Mouse (Mus musculus): ENCODE measurements around the gene D630039A03Rik. TPM values are rescaled to one million over a fixed set of nuclear protein-coding genes. Genes with fewer than 3 reads are reported as not detected.

The D630039A03Rik gene
- polyA plus RNA-seq, 1 experiment from 2014 or later, result 0.20 TPM

DNA sequence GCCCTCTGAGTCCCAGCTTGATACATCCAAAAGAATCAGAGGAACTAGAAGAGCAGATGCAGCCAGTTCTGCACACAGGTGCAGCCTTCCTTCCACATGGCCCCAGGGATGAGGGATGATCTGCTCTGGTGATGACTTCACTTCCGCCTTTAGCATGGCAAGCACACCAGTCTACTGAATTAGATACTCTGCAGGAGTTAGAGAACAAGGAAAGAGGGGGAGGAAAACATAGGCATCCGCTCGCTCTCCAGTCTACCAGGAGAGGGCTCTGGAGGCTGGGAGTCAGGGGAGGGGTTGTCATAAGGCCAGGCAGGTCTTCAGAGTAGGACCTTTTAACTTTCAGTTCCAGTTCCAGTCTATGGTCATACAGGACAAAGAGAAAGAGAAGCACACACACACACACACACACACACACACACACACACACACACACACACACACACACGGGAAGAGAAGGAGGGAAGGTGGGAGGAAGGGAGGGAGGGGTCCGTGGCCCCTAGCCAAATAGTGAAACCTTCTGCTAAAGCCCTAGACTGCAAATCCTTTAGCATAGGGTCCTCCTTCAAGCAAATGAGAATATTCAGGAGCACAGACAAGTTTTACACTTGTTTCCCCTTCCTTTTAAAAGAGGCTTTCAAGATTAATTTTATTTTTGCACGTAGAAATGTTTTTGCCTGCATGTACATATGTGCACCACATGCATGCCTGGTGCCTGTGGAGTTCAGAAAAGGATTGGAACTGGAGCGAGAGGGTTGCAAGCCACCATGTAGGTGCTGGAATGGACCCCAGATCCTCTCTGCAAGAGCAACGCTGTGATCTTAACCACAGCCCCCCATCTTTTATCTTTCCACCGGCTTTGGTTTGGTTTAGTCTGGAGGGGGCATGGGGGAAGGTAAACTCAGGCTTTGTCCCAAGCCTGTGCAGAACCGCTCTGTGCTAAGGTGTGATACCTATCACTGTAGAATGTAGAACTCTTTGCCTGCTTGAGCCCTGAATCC is 1.6 kb downstream of the D630039A03Rik start:
- no peak overlapping the region for H3K27ac ChIP-seq (replicated peaks in 1 of 2; ENCODE audit: control insufficient read depth in 1 of 2, insufficient read depth in 1 of 2, low read depth in 2 of 2, low read length in 2 of 2)
- H3K4me3 ChIP-seq (ENCODE audit: control insufficient read depth in 1 of 2, insufficient read depth in 1 of 2, low read depth in 1 of 2, low read length in 2 of 2), result no peak overlapping the region
- H3K9ac ChIP-seq (ENCODE audit: low read length), result no peak overlapping the region
- no peak for ATAC-seq (ENCODE audit: insufficient number of reproducible peaks, insufficient read depth, low FRiP score, low read depth)
- peaks cover 14 to 17% of the 10 kb centered on the region in 2 experiments for H3K4me1 ChIP-seq (ENCODE audit: control insufficient read depth in 2 of 2, insufficient read depth in 2 of 2, low read length in 2 of 2)
- no peaks in the 10 kb centered on the region for H3K27me3 ChIP-seq (ENCODE audit: control insufficient read depth, insufficient read depth, low read length)
- 65% methylated on average over 10 of the region's 10 CpGs for WGBS
- H3K4me2 ChIP-seq (ENCODE audit: low read length), result no peak overlapping the region
- no peaks in the 10 kb centered on the region for H3K36me3 ChIP-seq (ENCODE audit: control insufficient read depth, insufficient read depth, low read length)
- H3K9me3 ChIP-seq (ENCODE audit: control insufficient read depth, low read length), result peaks cover 5% of the 10 kb centered on the region; the same call in 1 of the 2 replicates

DNA sequence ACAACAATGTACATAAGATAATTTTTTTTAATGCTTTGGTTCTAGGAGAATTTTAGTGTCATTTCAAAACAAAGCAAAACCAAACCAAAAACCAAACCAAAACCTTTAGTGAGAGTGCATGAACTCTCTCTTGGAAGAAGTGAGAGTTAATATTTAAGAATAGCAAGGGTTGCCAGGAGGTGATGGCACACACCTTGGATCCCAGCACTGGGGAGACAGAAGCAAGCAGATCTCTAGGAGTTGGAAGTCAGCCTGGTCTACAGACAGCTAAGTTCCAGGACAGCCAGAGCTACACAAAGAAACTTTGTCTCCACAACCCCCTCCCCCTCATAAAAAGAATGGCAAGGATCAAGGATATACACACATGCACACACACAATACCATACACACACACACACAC is 3.1 kb downstream of the D630039A03Rik start:
- no peak overlapping the region for H3K9ac ChIP-seq (ENCODE audit: low read length)
- no peak for ATAC-seq (ENCODE audit: insufficient number of reproducible peaks, insufficient read depth, low FRiP score, low read depth)
- peaks cover 5% of the 10 kb centered on the region; the same call in 1 of the 2 replicates for H3K9me3 ChIP-seq (ENCODE audit: control insufficient read depth, low read length)
- no peaks in the 10 kb centered on the region for H3K27me3 ChIP-seq (ENCODE audit: control insufficient read depth, insufficient read depth, low read length)
- no peaks in the 10 kb centered on the region for H3K36me3 ChIP-seq (ENCODE audit: control insufficient read depth, insufficient read depth, low read length)
- no peak overlapping the region for H3K27ac ChIP-seq (replicated peaks in 1 of 2; ENCODE audit: control insufficient read depth in 1 of 2, insufficient read depth in 1 of 2, low read depth in 2 of 2, low read length in 2 of 2)
- H3K4me1 ChIP-seq (ENCODE audit: control insufficient read depth in 2 of 2, insufficient read depth in 2 of 2, low read length in 2 of 2), result peaks cover 14 to 17% of the 10 kb centered on the region in 2 experiments
- H3K4me3 ChIP-seq (ENCODE audit: control insufficient read depth in 1 of 2, insufficient read depth in 1 of 2, low read depth in 1 of 2, low read length in 2 of 2), result no peak overlapping the region
- no peak overlapping the region for H3K4me2 ChIP-seq (ENCODE audit: low read length)

DNA sequence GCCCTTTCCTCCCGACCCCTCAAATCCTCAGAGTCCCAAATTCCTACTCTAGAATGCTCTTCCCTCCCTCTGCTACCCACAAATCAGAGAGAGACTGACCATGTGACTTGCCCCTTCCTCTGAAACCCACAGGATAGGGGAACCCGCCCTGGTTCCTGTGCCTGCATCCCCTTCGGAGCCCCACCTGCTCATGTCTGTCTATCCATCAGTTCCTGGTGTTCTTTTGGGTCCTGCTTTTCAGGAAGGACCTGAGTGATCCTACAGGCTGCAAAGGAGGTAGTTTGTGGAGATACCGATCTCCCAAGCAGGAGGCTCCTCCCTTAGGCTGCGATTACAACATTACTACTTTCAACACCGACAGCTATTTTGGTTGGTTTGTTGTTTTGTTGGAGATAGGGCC is 7.2 kb downstream of the D630039A03Rik start:
- Histone ChIP-seq H3K27ac (replicated peaks in 1 of 2; ENCODE audit: control insufficient read depth in 1 of 2, insufficient read depth in 1 of 2, low read depth in 2 of 2, low read length in 2 of 2) (no peak overlapping the region), H3K36me3 (ENCODE audit: control insufficient read depth, insufficient read depth, low read length) (no peaks in the 10 kb centered on the region), H3K9me3 (ENCODE audit: control insufficient read depth, low read length) (peaks cover 5% of the 10 kb centered on the region; the same call in 1 of the 2 replicates), H3K4me2 (ENCODE audit: low read length) (no peak overlapping the region), H3K4me1 (ENCODE audit: control insufficient read depth in 2 of 2, insufficient read depth in 2 of 2, low read length in 2 of 2) (peaks cover under 1 to 3% of the 10 kb centered on the region in 2 experiments; a peak in 3 of 4 replicates), H3K27me3 (ENCODE audit: control insufficient read depth, insufficient read depth, low read length) (no peaks in the 10 kb centered on the region), H3K9ac (ENCODE audit: low read length) (no peak overlapping the region), H3K4me3 (ENCODE audit: control insufficient read depth in 1 of 2, insufficient read depth in 1 of 2, low read depth in 1 of 2, low read length in 2 of 2) (no peak overlapping the region)
- ATAC-seq (ENCODE audit: insufficient number of reproducible peaks, insufficient read depth, low FRiP score, low read depth), result no peak
- 53% methylated on average over 6 of the region's 6 CpGs for WGBS

DNA sequence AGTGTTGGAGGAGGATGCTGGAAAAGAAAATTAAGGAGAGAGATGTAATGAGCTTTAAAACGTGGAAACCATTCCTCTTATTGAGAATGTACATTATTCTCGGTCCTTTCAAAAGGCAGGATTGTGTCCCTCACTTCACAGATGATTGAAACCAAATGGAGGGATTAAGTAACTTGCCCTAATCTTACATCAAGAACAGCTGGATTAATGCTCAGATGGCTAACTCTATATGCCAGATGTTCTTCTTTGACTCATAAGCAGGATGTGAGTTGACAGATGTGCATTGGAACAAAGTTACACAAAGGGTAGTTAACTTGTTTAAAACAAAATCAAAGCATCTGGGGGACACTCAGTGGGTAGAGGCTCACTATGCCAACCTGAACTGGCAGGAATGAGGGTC is 9.4 kb downstream of the D630039A03Rik start:
- Histone ChIP-seq H3K27ac (replicated peaks in 1 of 2; ENCODE audit: control insufficient read depth in 1 of 2, insufficient read depth in 1 of 2, low read depth in 2 of 2, low read length in 2 of 2) (no peak overlapping the region), H3K4me2 (ENCODE audit: low read length) (no peak overlapping the region), H3K9ac (ENCODE audit: low read length) (no peak overlapping the region), H3K4me1 (ENCODE audit: control insufficient read depth in 2 of 2, insufficient read depth in 2 of 2, low read length in 2 of 2) (peaks cover 2 to 4% of the 10 kb centered on the region in 2 experiments; a peak in 3 of 4 replicates), H3K9me3 (ENCODE audit: control insufficient read depth, low read length) (no peaks in the 10 kb centered on the region), H3K4me3 (ENCODE audit: control insufficient read depth in 1 of 2, insufficient read depth in 1 of 2, low read depth in 1 of 2, low read length in 2 of 2) (no peak overlapping the region), H3K36me3 (ENCODE audit: control insufficient read depth, insufficient read depth, low read length) (no peaks in the 10 kb centered on the region), H3K27me3 (ENCODE audit: control insufficient read depth, insufficient read depth, low read length) (no peaks in the 10 kb centered on the region)
- ATAC-seq (ENCODE audit: insufficient number of reproducible peaks, insufficient read depth, low FRiP score, low read depth), result no peak
- WGBS, result 51% methylated on average over 2 of the region's 2 CpGs

DNA sequence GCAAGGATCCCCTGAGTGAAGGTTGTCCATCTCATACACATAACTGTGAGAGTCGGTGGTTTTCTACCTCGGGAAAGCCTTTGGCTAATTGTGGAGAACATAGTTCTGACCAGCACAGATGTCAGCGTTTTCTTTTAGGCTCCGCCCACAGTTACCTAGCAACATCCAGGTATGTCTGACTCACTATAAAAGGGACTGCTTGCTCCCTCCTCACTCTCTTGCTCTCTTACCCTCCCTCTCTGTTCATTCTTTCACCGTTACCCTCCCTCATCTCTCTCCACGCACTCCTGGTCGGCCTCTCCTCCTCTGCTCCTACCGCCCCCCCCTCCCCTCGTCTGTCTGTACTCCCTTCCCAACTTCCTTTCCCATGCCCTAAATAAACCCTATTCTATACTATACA is 11.5 kb downstream of the D630039A03Rik start:
- no peak overlapping the region for H3K4me2 ChIP-seq (ENCODE audit: low read length)
- H3K27me3 ChIP-seq (ENCODE audit: control insufficient read depth, insufficient read depth, low read length), result no peaks in the 10 kb centered on the region
- no peak for ATAC-seq (ENCODE audit: insufficient number of reproducible peaks, insufficient read depth, low FRiP score, low read depth)
- no peaks in the 10 kb centered on the region for H3K9me3 ChIP-seq (ENCODE audit: control insufficient read depth, low read length)
- WGBS, result 30% methylated on average over 9 of the region's 9 CpGs
- no peaks in the 10 kb centered on the region for H3K36me3 ChIP-seq (ENCODE audit: control insufficient read depth, insufficient read depth, low read length)
- H3K27ac ChIP-seq (replicated peaks in 1 of 2; ENCODE audit: control insufficient read depth in 1 of 2, insufficient read depth in 1 of 2, low read depth in 2 of 2, low read length in 2 of 2), result no peak overlapping the region
- no peak overlapping the region for H3K4me3 ChIP-seq (ENCODE audit: control insufficient read depth in 1 of 2, insufficient read depth in 1 of 2, low read depth in 1 of 2, low read length in 2 of 2)
- no peak overlapping the region for H3K9ac ChIP-seq (ENCODE audit: low read length)
- H3K4me1 ChIP-seq (ENCODE audit: control insufficient read depth in 2 of 2, insufficient read depth in 2 of 2, low read length in 2 of 2), result peaks cover 2 to 4% of the 10 kb centered on the region in 2 experiments; a peak in 3 of 4 replicates

DNA sequence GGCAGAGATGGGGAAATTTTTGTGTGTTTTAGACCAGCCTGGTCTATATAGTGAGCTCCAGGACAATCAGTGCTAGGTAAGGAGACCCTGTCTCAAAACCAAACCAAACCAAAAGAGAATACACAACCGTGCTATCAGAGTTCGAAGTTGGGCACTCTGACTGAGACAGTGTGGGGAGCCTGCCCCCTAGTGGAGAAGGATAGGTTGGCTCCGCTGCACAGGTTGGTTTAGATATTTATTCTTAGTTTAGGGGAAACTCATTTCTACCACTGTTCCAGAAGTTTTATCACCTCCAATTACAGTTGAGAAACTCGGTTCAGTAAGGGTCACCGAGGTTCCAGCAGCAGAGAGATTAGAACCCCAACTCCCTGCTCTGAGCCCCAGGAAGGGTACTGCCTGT is 11.9 kb downstream of the D630039A03Rik start:
- Histone ChIP-seq H3K4me1 (ENCODE audit: control insufficient read depth in 2 of 2, insufficient read depth in 2 of 2, low read length in 2 of 2) (peaks cover 2 to 4% of the 10 kb centered on the region in 2 experiments; a peak in 3 of 4 replicates), H3K9me3 (ENCODE audit: control insufficient read depth, low read length) (no peaks in the 10 kb centered on the region), H3K27me3 (ENCODE audit: control insufficient read depth, insufficient read depth, low read length) (no peaks in the 10 kb centered on the region), H3K4me2 (ENCODE audit: low read length) (no peak overlapping the region), H3K9ac (ENCODE audit: low read length) (no peak overlapping the region), H3K4me3 (ENCODE audit: control insufficient read depth in 1 of 2, insufficient read depth in 1 of 2, low read depth in 1 of 2, low read length in 2 of 2) (no peak overlapping the region), H3K27ac (replicated peaks in 1 of 2; ENCODE audit: control insufficient read depth in 1 of 2, insufficient read depth in 1 of 2, low read depth in 2 of 2, low read length in 2 of 2) (no peak overlapping the region), H3K36me3 (ENCODE audit: control insufficient read depth, insufficient read depth, low read length) (no peaks in the 10 kb centered on the region)
- WGBS, result 7% methylated on average over 5 of the region's 5 CpGs
- ATAC-seq (ENCODE audit: insufficient number of reproducible peaks, insufficient read depth, low FRiP score, low read depth), result no peak

DNA sequence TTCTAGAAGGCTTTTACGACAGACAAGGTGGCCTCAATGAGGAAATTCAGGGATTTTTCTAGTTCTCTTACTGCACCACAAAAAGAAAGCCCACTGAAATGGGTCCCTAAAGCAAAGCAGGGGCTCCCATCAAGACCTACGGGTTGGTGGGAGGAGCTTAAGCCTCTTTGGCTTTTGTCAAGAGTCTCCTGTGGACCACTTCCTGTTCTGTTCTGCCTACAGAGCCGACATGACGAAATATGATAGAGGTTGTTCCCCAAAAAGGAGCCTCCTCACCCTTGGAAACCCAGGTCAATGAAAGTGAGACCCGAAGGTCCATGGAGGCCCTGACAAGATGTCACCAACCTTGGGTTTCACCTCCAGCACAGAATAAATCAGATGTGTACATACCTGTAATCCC is 13.5 kb downstream of the D630039A03Rik start:
- no peak for ATAC-seq (ENCODE audit: insufficient number of reproducible peaks, insufficient read depth, low FRiP score, low read depth)
- Histone ChIP-seq H3K27ac (replicated peaks in 1 of 2; ENCODE audit: control insufficient read depth in 1 of 2, insufficient read depth in 1 of 2, low read depth in 2 of 2, low read length in 2 of 2) (no peak overlapping the region), H3K9ac (ENCODE audit: low read length) (no peak overlapping the region), H3K4me1 (ENCODE audit: control insufficient read depth in 2 of 2, insufficient read depth in 2 of 2, low read length in 2 of 2) (peaks cover 2 to 4% of the 10 kb centered on the region in 2 experiments; a peak in 3 of 4 replicates), H3K27me3 (ENCODE audit: control insufficient read depth, insufficient read depth, low read length) (no peaks in the 10 kb centered on the region), H3K4me2 (ENCODE audit: low read length) (no peak overlapping the region), H3K36me3 (ENCODE audit: control insufficient read depth, insufficient read depth, low read length) (peaks cover 8% of the 10 kb centered on the region; the same call in 1 of the 2 replicates), H3K9me3 (ENCODE audit: control insufficient read depth, low read length) (no peaks in the 10 kb centered on the region), H3K4me3 (ENCODE audit: control insufficient read depth in 1 of 2, insufficient read depth in 1 of 2, low read depth in 1 of 2, low read length in 2 of 2) (no peak overlapping the region)
- 82% methylated on average over 5 of the region's 5 CpGs for WGBS

All from heart, embryonic 14.5 days (tissue).